Mouse (Mus musculus): ENCODE results near the gene Sdf2l1. TPM values are rescaled to one million over a fixed set of nuclear protein-coding genes. Genes with fewer than 3 reads are reported as not detected.
A peak's percentile ranks its signal among the peaks of the same experiment; 100 is the strongest.

Sdf2l1 gene
- total RNA-seq (2014; rRNA removed), result 8.3 and 18.6 TPM in 2 replicates
- 11.5 and 11.8 TPM in 2 replicates for polyA plus RNA-seq (2015; fragmentation: Nextera tagmentation; extraction: Ambion mirVana)

DNA sequence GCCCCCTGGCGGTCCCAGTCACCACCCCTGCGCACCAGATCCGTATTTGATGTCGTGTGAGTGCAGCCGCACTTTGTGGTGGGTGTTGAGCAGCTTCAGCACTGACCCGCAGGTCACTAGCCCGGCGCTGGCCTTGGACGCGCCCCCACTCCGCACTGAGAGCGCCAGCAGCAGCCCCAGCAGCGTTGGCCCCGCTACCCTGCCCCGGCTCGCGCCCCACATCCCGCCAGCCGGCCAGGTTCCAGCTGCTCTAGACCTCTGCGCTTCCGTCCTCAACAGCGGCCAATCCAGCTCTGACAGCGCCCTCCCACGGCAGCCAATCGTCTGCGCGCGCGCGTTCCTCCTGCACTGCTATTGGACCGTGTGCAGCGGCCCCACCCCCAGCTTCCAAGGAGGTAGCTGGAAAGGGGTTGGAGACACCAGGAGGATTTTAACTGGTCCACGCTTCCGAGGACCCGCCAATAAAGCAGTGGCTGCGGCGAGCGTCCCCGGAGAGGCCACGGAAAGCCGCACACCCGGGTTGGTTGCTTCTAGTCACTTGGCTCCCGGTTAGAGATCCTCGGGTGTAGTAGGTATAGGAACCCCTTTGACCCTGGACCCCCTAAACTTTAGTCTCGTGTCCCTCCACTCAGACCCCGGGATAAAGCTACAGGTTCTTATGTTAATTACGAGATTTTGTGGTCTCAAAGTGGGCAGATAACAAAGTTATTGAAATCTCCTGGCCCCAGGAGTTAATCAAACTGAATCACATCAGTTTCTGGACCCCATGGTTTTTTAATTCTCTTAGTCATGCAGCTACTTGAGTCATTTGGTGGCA is at the start of gene Sdf2l1:
Gene Sdf2l1 (minus strand): TSS at position 295 of the 817 bp plus-strand sequence.
- peak; percentile 56 for TF ChIP-seq CTCF (IDR thresholded peaks at IDR 0.05)
- peaks cover 6% of the 10 kb centered on the region; the same call in 1 of the 2 replicates for H3K4me1 ChIP-seq (ENCODE audit: insufficient read depth, low read length)
- no peaks in the 10 kb centered on the region for H3K27me3 ChIP-seq (ENCODE audit: insufficient read depth, low read length)
- H3K36me3 ChIP-seq (ENCODE audit: insufficient read depth, low read length), result no peaks in the 10 kb centered on the region
- no peaks in the 10 kb centered on the region for H3K9me3 ChIP-seq (ENCODE audit: low read length)
- H3K4me3 ChIP-seq (ENCODE audit: low read depth, low read length), result peak within 1 kb of the TSS; percentile 78
- peak within 1 kb of the TSS; percentile 98 for H3K4me2 ChIP-seq (ENCODE audit: low read depth, low read length, poor library complexity, severe bottlenecking)
- H3K27ac ChIP-seq (ENCODE audit: low read depth, low read length), result no peak within 1 kb of the TSS
- peak within 1 kb of the TSS; percentile 64 for H3K9ac ChIP-seq (replicated peaks; ENCODE audit: low read length, poor library complexity, severe bottlenecking)
- ATAC-seq (ENCODE audit: low FRiP score) (peak; percentile 99), DNase-seq (ENCODE audit: low spot score) (peak; percentile 97)
- under 1% methylated on average over 47 of the region's 47 CpGs for WGBS

DNA sequence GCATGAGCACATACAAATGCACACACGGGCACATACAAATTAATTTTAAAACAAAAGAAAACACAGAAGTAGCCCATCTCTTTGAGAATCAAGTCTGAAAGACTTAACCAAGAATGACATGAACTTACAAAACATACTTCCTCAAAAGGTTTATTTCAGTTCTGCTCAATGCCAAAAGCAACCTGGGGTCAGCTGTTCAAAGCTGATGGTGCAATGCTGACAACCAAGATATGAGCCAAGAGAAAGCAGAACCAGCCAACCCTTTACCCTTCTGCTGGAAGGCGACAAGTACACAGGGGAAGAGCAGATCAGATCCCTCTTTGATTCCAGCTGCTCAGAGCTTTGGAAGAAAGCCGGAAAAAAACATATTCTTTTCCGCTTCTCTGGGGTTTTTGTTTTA is 49.2 kb upstream of the Sdf2l1 start:
- H3K4me2 ChIP-seq (ENCODE audit: low read depth, low read length, poor library complexity, severe bottlenecking), result no peak overlapping the region
- H3K4me3 ChIP-seq (ENCODE audit: low read depth, low read length), result no peak overlapping the region
- no peak overlapping the region for H3K27ac ChIP-seq (ENCODE audit: low read depth, low read length)
- WGBS, result 78% methylated on average over 4 of the region's 4 CpGs
- no peaks in the 10 kb centered on the region for H3K4me1 ChIP-seq (ENCODE audit: insufficient read depth, low read length)
- no peaks in the 10 kb centered on the region for H3K9me3 ChIP-seq (ENCODE audit: low read length)
- ATAC-seq (ENCODE audit: low FRiP score) (no peak), DNase-seq (ENCODE audit: low spot score) (no peak)
- no peaks in the 10 kb centered on the region for H3K36me3 ChIP-seq (ENCODE audit: insufficient read depth, low read length)
- no peaks in the 10 kb centered on the region for H3K27me3 ChIP-seq (ENCODE audit: insufficient read depth, low read length)
- TF ChIP-seq CTCF (IDR thresholded peaks at IDR 0.05), result no peak
- no peak overlapping the region for H3K9ac ChIP-seq (replicated peaks; ENCODE audit: low read length, poor library complexity, severe bottlenecking)

DNA sequence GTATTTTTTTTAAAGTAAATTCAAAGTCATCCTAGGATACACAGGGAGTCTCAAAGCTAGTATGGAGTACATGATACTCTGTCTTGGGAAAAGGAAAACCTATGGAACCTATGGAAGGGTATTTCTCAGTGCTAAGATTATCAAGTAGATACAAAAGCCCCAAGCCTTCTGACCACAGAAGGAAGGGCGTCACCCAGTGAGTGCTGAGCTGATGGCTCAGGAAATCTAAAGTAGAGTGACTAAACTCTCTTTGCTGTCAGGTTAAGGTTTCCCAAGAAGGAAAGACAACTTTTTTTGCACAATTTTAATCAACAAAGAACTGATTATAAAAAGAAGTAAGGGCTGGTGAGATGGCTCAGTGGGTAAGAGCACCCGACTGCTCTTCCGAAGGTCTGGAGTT is 47.5 kb upstream of the Sdf2l1 start:
- Histone ChIP-seq H3K36me3 (ENCODE audit: insufficient read depth, low read length) (peaks cover 11% of the 10 kb centered on the region), H3K4me2 (ENCODE audit: low read depth, low read length, poor library complexity, severe bottlenecking) (no peak overlapping the region), H3K9ac (replicated peaks; ENCODE audit: low read length, poor library complexity, severe bottlenecking) (no peak overlapping the region), H3K9me3 (ENCODE audit: low read length) (no peaks in the 10 kb centered on the region), H3K4me1 (ENCODE audit: insufficient read depth, low read length) (no peaks in the 10 kb centered on the region), H3K27ac (ENCODE audit: low read depth, low read length) (no peak overlapping the region), H3K4me3 (ENCODE audit: low read depth, low read length) (no peak overlapping the region), H3K27me3 (ENCODE audit: insufficient read depth, low read length) (no peaks in the 10 kb centered on the region)
- no peak for ATAC-seq (ENCODE audit: low FRiP score)
- no peak for TF ChIP-seq CTCF (IDR thresholded peaks at IDR 0.05)
- 96% methylated on average over 3 of the region's 3 CpGs for WGBS
- DNase-seq (ENCODE audit: low spot score), result no peak

DNA sequence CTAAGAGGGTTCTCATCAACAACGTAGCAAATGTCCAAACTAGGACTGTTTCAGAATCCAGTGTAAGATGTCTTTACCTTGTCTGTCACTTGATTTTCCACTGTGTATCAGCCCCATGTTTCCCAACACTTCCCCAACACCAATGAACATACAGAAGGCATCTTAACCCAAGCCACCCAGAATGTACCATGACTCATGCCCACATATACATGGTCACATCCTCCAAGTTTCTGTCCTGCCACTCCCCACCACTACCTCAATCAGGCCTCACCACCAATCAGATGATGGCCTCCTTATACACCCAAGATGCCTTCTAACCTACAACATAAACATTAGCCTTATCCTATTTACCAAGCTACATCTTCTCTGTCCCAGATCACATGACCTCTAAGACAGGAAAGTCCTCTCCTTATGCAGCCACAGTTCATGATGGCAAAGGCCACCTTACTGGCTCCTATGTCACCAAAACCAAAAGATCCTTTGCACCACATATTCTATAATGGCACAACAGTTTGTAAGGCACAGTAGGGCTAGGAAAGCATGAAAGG is 45.5 kb upstream of the Sdf2l1 start:
- no peak for DNase-seq (ENCODE audit: low spot score)
- H3K4me3 ChIP-seq (ENCODE audit: low read depth, low read length), result no peak overlapping the region

DNA sequence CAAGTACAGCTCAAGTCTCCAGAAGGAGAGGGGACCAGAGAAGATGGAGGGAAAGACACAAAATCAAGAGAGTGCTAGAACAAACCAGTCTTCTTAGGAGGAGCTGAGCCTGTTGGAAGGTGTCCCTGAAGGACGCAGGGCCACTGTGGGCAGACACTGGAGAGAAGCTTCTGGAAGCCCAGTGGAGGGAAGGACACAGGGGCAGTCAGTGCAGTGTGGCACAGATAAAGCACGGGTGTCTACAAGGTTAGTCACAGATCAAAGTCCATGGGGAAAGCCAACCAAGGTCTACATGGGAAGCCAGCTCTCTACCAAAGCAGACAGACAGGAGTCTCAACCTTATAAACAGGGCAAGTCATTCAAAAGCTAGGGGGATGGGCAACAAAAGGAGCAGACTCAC is 43.6 kb upstream of the Sdf2l1 start:
- WGBS, result 93% methylated on average over 2 of the region's 2 CpGs

More for the DNA sequence above, 45.5 kb upstream of the Sdf2l1 start:
- Histone ChIP-seq H3K9ac (replicated peaks; ENCODE audit: low read length, poor library complexity, severe bottlenecking) (no peak overlapping the region), H3K4me1 (ENCODE audit: insufficient read depth, low read length) (no peaks in the 10 kb centered on the region), H3K4me2 (ENCODE audit: low read depth, low read length, poor library complexity, severe bottlenecking) (no peak overlapping the region), H3K27me3 (ENCODE audit: insufficient read depth, low read length) (no peaks in the 10 kb centered on the region), H3K36me3 (ENCODE audit: insufficient read depth, low read length) (peaks cover 18% of the 10 kb centered on the region), H3K27ac (ENCODE audit: low read depth, low read length) (no peak overlapping the region), H3K9me3 (ENCODE audit: low read length) (no peaks in the 10 kb centered on the region)
- no peak for ATAC-seq (ENCODE audit: low FRiP score)
- TF ChIP-seq CTCF (IDR thresholded peaks at IDR 0.05), result no peak
- 97% methylated on average over 1 of the region's 1 CpGs for WGBS

DNA sequence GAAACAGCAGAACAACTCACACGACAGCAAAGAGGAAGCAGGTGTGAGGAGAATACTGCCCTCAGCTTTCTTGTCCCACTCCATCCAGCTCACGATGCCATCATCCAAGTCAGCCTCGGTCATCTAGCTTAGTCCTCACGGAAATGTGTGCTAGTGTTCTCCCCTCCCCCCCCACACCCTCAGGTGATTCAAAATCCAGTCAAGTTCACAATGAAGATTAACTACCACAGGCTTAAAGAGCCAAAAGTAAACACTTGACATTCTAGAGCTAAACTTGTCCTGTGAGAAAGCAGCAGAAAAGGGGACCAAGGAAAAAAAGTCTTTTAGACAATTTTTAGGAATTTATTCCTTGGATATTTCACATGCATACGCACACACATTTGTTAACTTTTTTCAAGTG is 35.9 kb upstream of the Sdf2l1 start:
- TF ChIP-seq CTCF (IDR thresholded peaks at IDR 0.05), result no peak
- WGBS, result 88% methylated on average over 5 of the region's 5 CpGs
- no peaks in the 10 kb centered on the region for H3K27me3 ChIP-seq (ENCODE audit: insufficient read depth, low read length)
- H3K9me3 ChIP-seq (ENCODE audit: low read length), result no peaks in the 10 kb centered on the region
- H3K4me2 ChIP-seq (ENCODE audit: low read depth, low read length, poor library complexity, severe bottlenecking), result no peak overlapping the region
- ATAC-seq (ENCODE audit: low FRiP score) (no peak), DNase-seq (ENCODE audit: low spot score) (no peak)
- no peaks in the 10 kb centered on the region for H3K4me1 ChIP-seq (ENCODE audit: insufficient read depth, low read length)
- H3K4me3 ChIP-seq (ENCODE audit: low read depth, low read length), result no peak overlapping the region
- H3K36me3 ChIP-seq (ENCODE audit: insufficient read depth, low read length), result peaks cover 2% of the 10 kb centered on the region; the same call in 1 of the 2 replicates
- no peak overlapping the region for H3K27ac ChIP-seq (ENCODE audit: low read depth, low read length)
- no peak overlapping the region for H3K9ac ChIP-seq (replicated peaks; ENCODE audit: low read length, poor library complexity, severe bottlenecking)

More for the DNA sequence above, 43.6 kb upstream of the Sdf2l1 start:
- Histone ChIP-seq H3K27me3 (ENCODE audit: insufficient read depth, low read length) (no peaks in the 10 kb centered on the region), H3K9ac (replicated peaks; ENCODE audit: low read length, poor library complexity, severe bottlenecking) (no peak overlapping the region), H3K4me3 (ENCODE audit: low read depth, low read length) (no peak overlapping the region), H3K4me1 (ENCODE audit: insufficient read depth, low read length) (no peaks in the 10 kb centered on the region), H3K36me3 (ENCODE audit: insufficient read depth, low read length) (peaks cover 18% of the 10 kb centered on the region), H3K9me3 (ENCODE audit: low read length) (no peaks in the 10 kb centered on the region), H3K27ac (ENCODE audit: low read depth, low read length) (no peak overlapping the region), H3K4me2 (ENCODE audit: low read depth, low read length, poor library complexity, severe bottlenecking) (no peak overlapping the region)
- DNase-seq (ENCODE audit: low spot score) (no peak), ATAC-seq (ENCODE audit: low FRiP score) (no peak)
- TF ChIP-seq CTCF (IDR thresholded peaks at IDR 0.05), result no peak
